ENCODE assay signal across 14 mouse cellular contexts in the genomic region with DNA sequence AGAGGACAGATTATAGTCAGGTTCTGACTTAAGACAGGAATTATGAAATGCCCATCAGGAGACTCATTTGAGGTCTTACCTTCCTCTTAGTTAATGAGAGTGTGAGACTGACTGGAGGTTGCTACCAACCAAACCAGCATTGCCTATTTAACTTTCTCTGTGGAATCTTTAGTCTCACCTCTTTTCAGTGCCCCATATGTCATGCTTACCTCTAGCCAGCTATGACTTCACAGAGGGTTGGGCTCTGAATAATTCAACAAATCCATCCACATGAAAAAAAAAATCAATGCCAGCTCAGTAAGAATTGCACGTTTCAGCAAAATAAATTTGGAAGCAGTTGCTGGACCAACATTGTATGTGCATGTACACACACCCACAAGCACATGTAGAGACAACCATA.
"Had no signal": no experiment of that assay in that cellular context is flagged by ENCODE, and none has a peak within 500 bp of the region (broad histone marks: within the 10 kb centered on the region; RNA-seq: fewer than 3 reads in every experiment).

No protein-coding gene starts in this region.

- H3K4me3 ChIP-seq: megakaryocyte, embryonic 14.5 days; midbrain, embryonic 12.5 days; neural tube, embryonic 12.5 days; stomach, embryonic 15.5 days had no signal

- H3K36me3 ChIP-seq: midbrain, embryonic 12.5 days; neural tube, embryonic 12.5 days; stomach, embryonic 15.5 days had no signal

- DNase-seq: lung, adult 18-20 months; lung, embryonic 14.5 days; lung, postnatal 10 days; midbrain, embryonic 14.5 days; right cerebral cortex, postnatal 14 days; thymus, adult 2 months; thymus, postnatal 25 days; thymus, postnatal 4 days had no signal

- H3K9me3 ChIP-seq: megakaryocyte, embryonic 14.5 days; midbrain, embryonic 12.5 days; neural tube, embryonic 12.5 days; stomach, embryonic 15.5 days had no signal

- H3K4me2 ChIP-seq: lung, embryonic 14.5 days; midbrain, embryonic 12.5 days; neural tube, embryonic 12.5 days; stomach, embryonic 15.5 days had no signal

- H3K4me1 ChIP-seq: megakaryocyte, embryonic 14.5 days; midbrain, embryonic 12.5 days; neural tube, embryonic 12.5 days; stomach, embryonic 15.5 days had no signal

- H3K9ac ChIP-seq: lung, embryonic 14.5 days; midbrain, embryonic 12.5 days; neural tube, embryonic 12.5 days; stomach, embryonic 15.5 days had no signal

- H3K27ac ChIP-seq: macrophage; midbrain, embryonic 12.5 days; neural tube, embryonic 12.5 days; stomach, embryonic 15.5 days; stomach, postnatal 0 days had no signal

- H3K27me3 ChIP-seq: megakaryocyte, embryonic 14.5 days; midbrain, embryonic 12.5 days; neural tube, embryonic 12.5 days; stomach, embryonic 15.5 days had no signal
